Mouse (Mus musculus): ENCODE results near the gene Yju2. TPM values are rescaled to one million over a fixed set of nuclear protein-coding genes. Genes with fewer than 3 reads are reported as not detected.

The Yju2 gene
- polyA plus RNA-seq, 1 experiment from 2014 or later: 28.2 TPM

- Histone ChIP-seq H3K27me3 (no peaks in the 10 kb centered on the region), H3K36me3 (peaks cover 61% of the 10 kb centered on the region), H3K4me2 (replicated peaks) (no peak overlapping the region), H3K4me1 (replicated peaks) (peaks cover 30% of the 10 kb centered on the region), H3K4me3 (replicated peaks) (no peak overlapping the region), H3K27ac (no peak overlapping the region), H3K9me3 (no peaks in the 10 kb centered on the region), H3K9ac (replicated peaks) (no peak overlapping the region)
- no peak for ATAC-seq
- whole genome bisulfite sequencing: 94% methylated on average over 10 of the region's 10 CpGs
Observed at GRCm38 (mm10) chr17:55964496-55964895, 5.6 kb downstream of the Yju2 start.

GRCm38 (mm10) chr17:55964996-55965395, 6.1 kb downstream of the Yju2 start:
- Histone ChIP-seq H3K36me3 (peaks cover 61% of the 10 kb centered on the region), H3K4me2 (replicated peaks) (no peak overlapping the region), H3K4me1 (replicated peaks) (peaks cover 30% of the 10 kb centered on the region), H3K9me3 (no peaks in the 10 kb centered on the region), H3K27me3 (no peaks in the 10 kb centered on the region), H3K27ac (no peak overlapping the region), H3K9ac (replicated peaks) (no peak overlapping the region), H3K4me3 (replicated peaks) (no peak overlapping the region)
- no peak for ATAC-seq
- WGBS: 85% methylated on average over 9 of the region's 9 CpGs

- 95% methylated on average over 4 of the region's 4 CpGs for WGBS
- no peak for ATAC-seq
- H3K36me3 ChIP-seq: peaks cover 51% of the 10 kb centered on the region
- no peak overlapping the region for H3K4me3 ChIP-seq (replicated peaks)
- no peak overlapping the region for H3K9ac ChIP-seq (replicated peaks)
- H3K4me1 ChIP-seq (replicated peaks): peaks cover 45% of the 10 kb centered on the region
- peak overlapping the region; percentile 95; the same call in 1 of the 2 replicates for H3K27ac ChIP-seq
- H3K9me3 ChIP-seq: no peaks in the 10 kb centered on the region
- H3K27me3 ChIP-seq: no peaks in the 10 kb centered on the region
- H3K4me2 ChIP-seq (replicated peaks): no peak overlapping the region
Observed at GRCm38 (mm10) chr17:55967186-55967585, 8.3 kb downstream of the Yju2 start.

DNA sequence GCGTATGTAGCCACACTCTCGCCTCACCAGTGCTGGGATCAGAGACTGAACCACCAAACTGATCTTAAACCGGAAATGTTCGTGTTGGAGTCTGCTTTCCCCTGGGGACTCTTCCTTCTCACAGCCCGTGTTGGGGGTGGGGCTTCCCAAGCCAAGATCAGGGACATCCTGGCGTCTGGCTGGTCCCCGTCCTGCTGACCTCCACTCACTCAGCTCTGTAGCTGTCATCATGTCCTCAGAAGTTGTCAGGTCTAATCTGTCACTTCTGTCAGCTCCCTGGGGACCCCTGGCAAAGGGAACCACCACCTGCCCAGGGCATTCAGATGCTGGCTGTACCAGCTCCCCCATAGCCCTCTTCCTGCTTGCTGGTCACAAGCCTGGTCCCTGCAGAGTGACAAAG, 9.3 kb downstream of the Yju2 start:
- Histone ChIP-seq H3K27me3 (no peaks in the 10 kb centered on the region), H3K9ac (replicated peaks) (peak overlapping the region; percentile 49; the same call in 1 of the 2 replicates), H3K9me3 (no peaks in the 10 kb centered on the region), H3K27ac (peak overlapping the region; percentile 95), H3K4me2 (replicated peaks) (no peak overlapping the region), H3K4me3 (replicated peaks) (no peak overlapping the region), H3K36me3 (peaks cover 49% of the 10 kb centered on the region), H3K4me1 (replicated peaks) (peaks cover 55% of the 10 kb centered on the region)
- no peak for ATAC-seq
- WGBS: 64% methylated on average over 7 of the region's 7 CpGs

GRCm38 (mm10) chr17:55969560-55969959, 10.7 kb downstream of the Yju2 start:
- no peaks in the 10 kb centered on the region for H3K27me3 ChIP-seq
- peaks cover 55% of the 10 kb centered on the region for H3K4me1 ChIP-seq (replicated peaks)
- peaks cover 50% of the 10 kb centered on the region for H3K36me3 ChIP-seq
- H3K4me2 ChIP-seq (replicated peaks): peak overlapping the region; percentile 84
- H3K27ac ChIP-seq: peak overlapping the region; percentile 95
- H3K4me3 ChIP-seq (replicated peaks): peak overlapping the region; percentile 66; the same call in 1 of the 2 replicates
- H3K9ac ChIP-seq (replicated peaks): peak overlapping the region; percentile 88; the same call in 1 of the 2 replicates
- no peaks in the 10 kb centered on the region for H3K9me3 ChIP-seq
- ATAC-seq: peak; percentile 78
- 20% methylated on average over 14 of the region's 14 CpGs for WGBS

DNA sequence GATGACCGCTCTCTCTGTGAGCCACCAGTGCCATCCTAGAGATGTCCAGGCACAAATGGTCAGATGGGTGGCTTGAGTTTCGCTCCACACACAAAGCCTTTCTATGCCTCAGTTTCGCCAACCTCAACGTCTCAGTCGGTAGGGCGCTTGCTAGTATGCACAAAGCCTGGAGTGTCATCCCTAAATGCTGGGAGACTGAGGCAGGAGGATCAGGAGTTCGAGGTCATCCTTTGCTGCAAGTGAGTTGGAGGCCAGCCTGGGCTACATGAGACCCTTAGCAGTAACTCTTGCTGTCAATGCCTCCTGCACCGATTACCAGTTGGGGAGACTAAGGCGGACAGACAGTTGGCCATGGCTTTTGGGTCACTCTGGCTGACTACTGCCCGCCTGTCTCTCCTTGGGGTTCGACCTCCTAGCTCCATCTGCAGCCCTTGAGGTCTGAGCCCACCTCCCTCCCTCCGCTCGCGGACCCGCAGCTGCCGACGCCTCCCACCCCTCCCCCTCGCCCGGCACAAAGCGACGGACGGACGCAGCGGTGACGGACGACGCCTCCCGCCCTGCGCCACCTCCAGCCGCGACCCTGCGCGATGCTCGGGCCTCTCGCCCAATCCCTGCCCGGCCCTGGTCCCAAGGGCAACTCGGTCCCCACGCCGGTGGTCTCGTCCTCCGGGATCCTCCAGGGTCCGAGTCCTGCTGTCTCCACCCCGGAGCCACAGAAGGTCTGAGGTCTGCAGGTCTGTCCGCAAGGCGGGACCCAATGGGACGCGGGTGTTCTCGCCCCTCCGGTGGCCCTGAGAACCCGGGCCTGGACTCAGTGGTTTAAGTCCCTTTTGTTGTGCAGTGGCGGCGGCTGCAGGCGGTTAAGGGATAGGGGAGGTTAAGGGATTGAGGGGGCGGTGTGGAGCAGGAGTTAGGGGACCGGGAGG, 11.3 kb downstream of the Yju2 start, which contains the start of gene Shd:
Shd (plus strand) TSS at position 502 of the 926 bp plus-strand sequence.
- H3K4me2 ChIP-seq (replicated peaks): peak within 1 kb of the TSS; percentile 84
- peaks cover 44% of the 10 kb centered on the region for H3K36me3 ChIP-seq
- no peaks in the 10 kb centered on the region for H3K9me3 ChIP-seq
- peak; percentile 62 for ATAC-seq
- peak within 1 kb of the TSS; percentile 88 for H3K9ac ChIP-seq (replicated peaks)
- no peaks in the 10 kb centered on the region for H3K27me3 ChIP-seq
- WGBS: 6% methylated on average over 55 of the region's 55 CpGs
- peaks cover 55% of the 10 kb centered on the region for H3K4me1 ChIP-seq (replicated peaks)
- H3K4me3 ChIP-seq (replicated peaks): peak within 1 kb of the TSS; percentile 66
- peak within 1 kb of the TSS; percentile 95 for H3K27ac ChIP-seq

DNA sequence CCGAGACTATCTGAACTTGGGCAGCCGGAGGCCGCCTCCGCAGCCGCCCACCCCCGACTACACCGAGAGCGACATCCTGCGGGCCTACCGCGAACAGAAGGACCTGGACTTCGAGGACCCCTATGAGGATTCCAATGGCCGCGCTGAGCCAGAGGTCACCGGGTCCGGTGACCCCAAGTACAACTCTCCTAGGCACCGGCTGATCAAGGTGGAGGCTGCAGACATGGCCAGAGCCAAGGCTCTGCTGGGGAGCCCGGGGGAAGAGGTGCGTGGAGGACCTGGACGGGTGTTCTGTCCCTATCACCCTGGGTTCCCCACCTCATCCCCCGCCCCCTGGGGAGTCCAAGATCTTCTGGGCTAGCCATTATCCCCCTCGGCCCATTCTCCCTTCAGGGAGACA, 12.6 kb downstream of the Yju2 start:
- no peak for ATAC-seq
- H3K9me3 ChIP-seq: no peaks in the 10 kb centered on the region
- peak overlapping the region; percentile 88 for H3K9ac ChIP-seq (replicated peaks)
- peak overlapping the region; percentile 95 for H3K27ac ChIP-seq
- H3K27me3 ChIP-seq: no peaks in the 10 kb centered on the region
- peaks cover 37% of the 10 kb centered on the region for H3K36me3 ChIP-seq
- H3K4me1 ChIP-seq (replicated peaks): peaks cover 61% of the 10 kb centered on the region
- peak overlapping the region; percentile 84 for H3K4me2 ChIP-seq (replicated peaks)
- peak overlapping the region; percentile 66 for H3K4me3 ChIP-seq (replicated peaks)
- 17% methylated on average over 22 of the region's 22 CpGs for WGBS

DNA sequence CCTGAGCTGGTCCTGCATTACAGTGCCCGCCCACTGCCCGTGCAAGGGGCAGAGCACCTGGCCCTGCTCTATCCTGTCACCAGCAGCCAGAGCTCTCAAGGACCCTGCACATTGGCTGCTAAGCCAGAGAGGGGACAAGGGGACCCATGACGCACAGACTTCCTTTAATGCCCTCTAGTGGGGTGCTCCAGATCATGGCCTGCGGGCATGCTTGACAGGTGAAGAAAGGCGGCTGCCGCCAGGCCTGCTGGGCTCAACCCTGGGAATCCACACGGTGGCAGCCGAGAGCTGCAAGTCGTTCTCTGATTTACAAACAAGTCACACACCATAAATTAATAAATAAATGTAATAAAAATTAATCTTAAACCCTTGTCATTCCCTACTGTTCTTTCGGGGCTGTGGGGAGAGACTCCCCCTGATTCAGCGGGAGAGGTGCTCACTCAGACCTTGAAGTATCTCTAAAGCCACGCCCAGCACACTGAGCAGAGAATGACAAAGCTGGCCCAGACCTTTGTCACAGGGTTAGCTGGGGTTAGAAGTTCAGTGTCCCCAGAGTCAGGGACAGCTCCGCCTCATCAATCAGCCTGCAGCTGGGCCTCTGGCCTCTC, 17.5 kb downstream of the Yju2 start:
- Histone ChIP-seq H3K27ac (peak overlapping the region; percentile 74), H3K4me3 (replicated peaks) (no peak overlapping the region), H3K9ac (replicated peaks) (peak overlapping the region; percentile 46), H3K36me3 (peaks cover 22% of the 10 kb centered on the region), H3K9me3 (no peaks in the 10 kb centered on the region), H3K4me2 (replicated peaks) (0 out of 2 replicates have a peak overlapping the region, but pooled peaks have one; percentile 13), H3K27me3 (no peaks in the 10 kb centered on the region), H3K4me1 (replicated peaks) (peaks cover 31% of the 10 kb centered on the region)
- ATAC-seq: peak; percentile 83
- WGBS: 16% methylated on average over 13 of the region's 13 CpGs

DNA sequence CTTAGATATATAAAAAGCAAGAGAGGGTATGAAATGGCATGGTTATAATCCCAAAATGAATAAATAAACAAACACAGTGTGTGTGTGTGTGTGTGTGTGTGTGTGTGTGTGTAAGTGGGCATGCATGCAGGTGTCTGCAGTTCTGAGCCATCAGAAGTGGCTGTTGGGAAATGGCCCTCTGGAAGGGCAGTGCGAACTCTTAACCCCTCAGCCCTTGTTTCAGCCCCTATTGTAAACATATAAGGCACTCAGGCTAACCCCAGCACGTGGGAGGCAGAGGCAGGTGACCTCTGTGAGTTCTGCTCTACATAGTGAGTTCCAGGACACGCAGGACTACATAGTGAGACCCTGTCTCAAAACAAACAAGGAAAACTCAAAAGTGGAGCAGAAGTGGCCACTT, 18.4 kb downstream of the Yju2 start:
- WGBS: 72% methylated on average over 3 of the region's 3 CpGs
- H3K27ac ChIP-seq: peak overlapping the region; percentile 74

DNA sequence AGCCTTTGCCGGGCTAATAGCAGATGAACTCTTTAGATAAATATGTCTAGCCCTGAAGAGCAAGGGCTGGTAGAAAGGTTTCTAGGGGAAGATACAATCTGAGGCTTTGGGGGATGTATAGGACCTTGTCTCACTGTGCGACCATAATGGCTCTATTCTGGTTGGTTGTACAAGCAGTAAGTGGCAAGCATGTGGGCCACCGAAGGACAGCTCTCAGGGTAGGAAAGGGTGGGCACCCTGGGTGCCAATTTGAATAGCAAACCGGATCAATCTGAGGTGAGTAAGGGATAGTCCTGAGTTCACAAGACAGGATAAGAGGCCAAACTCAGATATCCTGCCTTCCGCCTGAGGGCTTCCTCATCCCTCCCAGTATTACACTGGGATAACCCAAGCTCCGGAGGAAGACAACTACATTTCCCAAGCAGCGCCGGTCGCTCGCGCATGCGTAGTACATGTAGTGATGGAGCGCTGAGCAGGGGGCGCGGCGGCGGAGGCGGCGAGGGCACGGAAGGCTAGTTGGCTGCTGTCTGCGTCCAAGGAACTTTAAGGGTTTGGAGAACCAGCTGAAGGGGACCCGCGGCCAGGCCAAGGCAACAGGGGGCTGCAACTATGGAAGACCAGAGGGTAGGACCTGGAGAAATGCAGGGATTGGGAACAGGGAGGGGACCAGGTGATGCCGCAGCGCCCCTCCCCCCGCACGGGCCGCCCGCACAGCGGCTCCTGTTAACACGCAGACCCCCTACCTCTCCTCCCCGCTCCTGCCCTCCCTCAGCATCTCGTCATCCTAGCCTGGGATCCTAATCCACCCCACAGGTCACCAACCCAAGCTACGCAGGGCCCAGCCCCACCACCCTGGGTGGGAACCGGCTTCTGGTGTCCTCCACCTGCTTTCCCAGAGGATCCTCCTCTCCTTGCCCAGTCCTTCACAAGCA, 27.4 kb downstream of the Yju2 start, which contains the start of gene Fsd1:
Fsd1 (plus strand) TSS at position 480 of the 932 bp plus-strand sequence.
- Histone ChIP-seq H3K9ac (replicated peaks) (peak within 1 kb of the TSS; percentile 85), H3K9me3 (no peaks in the 10 kb centered on the region), H3K4me2 (replicated peaks) (peak within 1 kb of the TSS; percentile 88), H3K4me3 (replicated peaks) (peak within 1 kb of the TSS; percentile 72), H3K27me3 (no peaks in the 10 kb centered on the region), H3K36me3 (peaks cover 20% of the 10 kb centered on the region), H3K4me1 (replicated peaks) (peaks cover 19% of the 10 kb centered on the region), H3K27ac (peak within 1 kb of the TSS; percentile 64; the same call in 1 of the 2 replicates)
- peak; percentile 88 for ATAC-seq
- WGBS: 8% methylated on average over 35 of the region's 35 CpGs

More for the DNA sequence above, 18.4 kb downstream of the Yju2 start:
- Histone ChIP-seq H3K36me3 (peaks cover 22% of the 10 kb centered on the region), H3K4me2 (replicated peaks) (no peak overlapping the region), H3K4me1 (replicated peaks) (peaks cover 21% of the 10 kb centered on the region), H3K9ac (replicated peaks) (peak overlapping the region; percentile 46), H3K9me3 (no peaks in the 10 kb centered on the region), H3K27me3 (no peaks in the 10 kb centered on the region), H3K4me3 (replicated peaks) (no peak overlapping the region)
- ATAC-seq: no peak

DNA sequence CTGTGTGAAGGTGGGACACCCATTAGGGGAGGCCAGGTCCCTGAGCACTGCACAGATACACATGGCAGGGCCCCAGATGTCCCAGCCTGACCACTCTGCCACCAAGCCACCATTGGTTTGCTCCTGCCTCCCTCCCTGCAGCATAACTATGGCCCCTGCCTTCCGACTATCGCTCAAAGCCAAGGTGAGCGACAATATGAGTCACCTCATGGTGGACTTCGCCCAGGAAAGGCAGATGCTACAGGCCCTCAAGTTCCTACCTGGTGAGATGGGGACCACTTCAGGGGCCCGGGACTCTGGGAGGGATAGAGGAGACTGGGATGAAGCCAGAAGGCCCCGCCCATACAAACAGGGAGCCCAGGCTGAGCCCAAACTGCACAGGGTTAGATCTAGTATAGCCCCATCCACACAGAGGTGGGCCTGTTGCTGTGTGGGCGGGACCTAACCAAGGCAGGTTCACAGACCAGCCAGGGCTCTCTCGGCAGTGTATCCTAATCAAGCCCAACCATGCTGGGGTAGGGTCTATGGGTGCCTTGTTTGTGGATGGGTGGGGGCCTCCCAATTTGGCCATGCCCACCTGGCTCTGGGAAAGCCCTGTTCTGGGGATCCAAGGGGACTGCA, 31.5 kb downstream of the Yju2 start:
- 90% methylated on average over 8 of the region's 8 CpGs for WGBS
- no peaks in the 10 kb centered on the region for H3K27me3 ChIP-seq
- no peak overlapping the region for H3K27ac ChIP-seq
- H3K9ac ChIP-seq (replicated peaks): no peak overlapping the region
- no peak overlapping the region for H3K4me2 ChIP-seq (replicated peaks)
- ATAC-seq: no peak
- H3K4me3 ChIP-seq (replicated peaks): no peak overlapping the region
- peaks cover 57% of the 10 kb centered on the region for H3K36me3 ChIP-seq
- no peaks in the 10 kb centered on the region for H3K9me3 ChIP-seq
- H3K4me1 ChIP-seq (replicated peaks): peaks cover 19% of the 10 kb centered on the region
